Mouse (Mus musculus) liver, embryonic 14.5 days (tissue): ENCODE measurements at regions not wholly inside any gene's neighbourhood (a gene's known extent, or its start where the extent isn't known, plus 50 kb on each side); places are given as distances from the start of the nearest gene placed in this dataset.

Experiments
- CTCF ChIP-seq: IDR thresholded peaks from 2 replicates; pipeline ENCODE4 v1.5.1; 2016; ENCODE audit warnings: antibody characterized with exemption, low read depth, control low read depth
- EP300 ChIP-seq: IDR thresholded peaks from 2 replicates; pipeline ENCODE4 v1.6.1; 2016; ENCODE audit warnings: antibody characterized with exemption, low read depth

GRCm38 (mm10) chr5:64437720-64438119, 281.6 kb downstream of the Tbc1d1 start:
- TF ChIP-seq CTCF = no peak
- TF ChIP-seq EP300 = no peak
